Mouse (Mus musculus): Measurements from ENCODE around the gene Cbx5.

DNA sequence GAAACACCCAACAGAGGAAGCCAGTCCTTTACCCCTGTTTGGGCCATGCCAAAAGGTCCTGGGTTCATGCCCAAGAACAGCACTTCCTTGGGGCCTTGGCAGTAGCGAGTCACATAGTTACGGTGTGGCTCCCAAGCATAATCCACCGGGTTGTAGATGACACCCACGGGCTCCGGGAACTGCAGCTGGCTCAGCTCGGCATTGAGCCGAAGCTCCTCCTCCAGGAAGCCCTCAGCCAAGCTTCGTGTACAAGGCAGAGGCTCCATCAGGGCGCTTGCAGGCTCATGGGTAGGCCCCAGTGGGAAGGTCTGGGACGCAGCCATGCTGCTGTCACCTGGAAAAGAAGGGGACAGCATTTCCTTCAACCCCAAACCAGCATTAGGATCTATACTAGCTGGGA lies 82.0 kb downstream of the Cbx5 start:
- no peak for TF ChIP-seq CTCF (IDR thresholded peaks at IDR 0.05; ENCODE audit: borderline replicate concordance, insufficient read depth, low read depth, low read length)
- TF ChIP-seq POLR2A (IDR thresholded peaks at IDR 0.05; ENCODE audit: borderline replicate concordance, insufficient read depth, low read length) = no peak
